Mouse (Mus musculus) testis, adult 2 months (tissue): Measurements from ENCODE around the gene Sema6d. TPM values are rescaled to one million over a fixed set of nuclear protein-coding genes. Genes with fewer than 3 reads are reported as not detected.

Source experiments
- H3K27ac ChIP-seq: fragments of 200-500 bp; 2 replicates; pipeline ENCODE4 v1.5.1; 2012; ENCODE audit warnings: low read depth, low read length; ENCODE audit not compliant: control insufficient read depth, insufficient read depth
- H3K27me3 ChIP-seq: fragments of 200-500 bp; 2 replicates; pipeline ENCODE4 v1.6.1; 2012; ENCODE audit warnings: mild to moderate bottlenecking, low read length, moderate library complexity; ENCODE audit not compliant: control insufficient read depth, insufficient read depth
- H3K36me3 ChIP-seq: fragments of 200-500 bp; 2 replicates; pipeline ENCODE4 v1.6.1; 2012; ENCODE audit warnings: mild to moderate bottlenecking, low read length; ENCODE audit not compliant: control insufficient read depth, insufficient read depth
- H3K4me1 ChIP-seq: fragments of 200-500 bp; 2 replicates; pipeline ENCODE4 v1.6.1; 2012; ENCODE audit warnings: low read length; ENCODE audit not compliant: control insufficient read depth, insufficient read depth
- H3K4me3 ChIP-seq: fragments of 200-500 bp; 2 replicates; pipeline ENCODE4 v1.5.1; 2012; ENCODE audit warnings: low read depth, mild to moderate bottlenecking, low read length, moderate library complexity, mixed read lengths; ENCODE audit not compliant: control insufficient read depth
- CTCF ChIP-seq: fragments of 200-500 bp; IDR thresholded peaks from 2 replicates; pipeline ENCODE4 v1.5.1; 2012; ENCODE audit warnings: low read depth, mild to moderate bottlenecking, inconsistent platforms, low read length, moderate library complexity; ENCODE audit not compliant: control insufficient read depth, insufficient read depth, insufficient replicate concordance
- POLR2A ChIP-seq: fragments of 200-500 bp; IDR thresholded peaks from 2 replicates; pipeline ENCODE4 v1.6.1; 2012; ENCODE audit warnings: low read depth, mild to moderate bottlenecking, inconsistent platforms, low read length, moderate library complexity; ENCODE audit not compliant: control insufficient read depth
- polyA plus RNA-seq: library from polyadenylated mRNA; depleted of rRNA; stranded (reverse); fragments of >200 nt; gene quantifications from 2 replicates; pipeline ENCODE4 v1.2.3, GENCODE M21; 2012

The Sema6d gene
- polyA plus RNA-seq, 1 experiment, result 1.0 TPM

GRCm38 (mm10) chr2:124664191-124664590, 574.4 kb downstream of the Sema6d start:
- Histone ChIP-seq H3K36me3 (no peaks in the 10 kb centered on the region), H3K4me1 (no peaks in the 10 kb centered on the region), H3K27ac (no peak overlapping the region), H3K4me3 (no peak overlapping the region), H3K27me3 (no peaks in the 10 kb centered on the region)
- TF ChIP-seq POLR2A (no peak), CTCF (no peak)

- Histone ChIP-seq H3K27ac (no peak overlapping the region), H3K27me3 (no peaks in the 10 kb centered on the region), H3K4me3 (no peak overlapping the region), H3K4me1 (no peaks in the 10 kb centered on the region), H3K36me3 (no peaks in the 10 kb centered on the region)
- TF ChIP-seq POLR2A (no peak), CTCF (no peak)
These were observed 578.7 kb downstream of the Sema6d start for GRCm38 (mm10) chr2:124668431-124668830.

GRCm38 (mm10) chr2:124673117-124673516, 583.3 kb downstream of the Sema6d start:
- Histone ChIP-seq H3K36me3 (no peaks in the 10 kb centered on the region), H3K4me3 (no peak overlapping the region), H3K27ac (no peak overlapping the region), H3K27me3 (no peaks in the 10 kb centered on the region), H3K4me1 (no peaks in the 10 kb centered on the region)
- TF ChIP-seq POLR2A (no peak), CTCF (no peak)

- no peak overlapping the region for H3K27ac ChIP-seq
- no peaks in the 10 kb centered on the region for H3K36me3 ChIP-seq
- no peaks in the 10 kb centered on the region for H3K4me1 ChIP-seq
- no peak overlapping the region for H3K4me3 ChIP-seq
- no peak for TF ChIP-seq POLR2A
- no peak for TF ChIP-seq CTCF
- no peaks in the 10 kb centered on the region for H3K27me3 ChIP-seq
These were observed 594.7 kb downstream of the Sema6d start for GRCm38 (mm10) chr2:124684481-124684901.

GRCm38 (mm10) chr2:124690372-124690771, 600.6 kb downstream of the Sema6d start:
- H3K27me3 ChIP-seq, result no peaks in the 10 kb centered on the region
- H3K36me3 ChIP-seq, result no peaks in the 10 kb centered on the region
- H3K27ac ChIP-seq, result no peak overlapping the region
- TF ChIP-seq CTCF (no peak), POLR2A (no peak)
- no peaks in the 10 kb centered on the region for H3K4me1 ChIP-seq
- no peak overlapping the region for H3K4me3 ChIP-seq

- no peak for TF ChIP-seq CTCF
- TF ChIP-seq POLR2A, result no peak
- H3K4me3 ChIP-seq, result no peak overlapping the region
- H3K27ac ChIP-seq, result no peak overlapping the region
These were observed 612.9 kb downstream of the Sema6d start for GRCm38 (mm10) chr2:124702621-124703020.

GRCm38 (mm10) chr2:124704922-124705321, 615.2 kb downstream of the Sema6d start:
- no peak for TF ChIP-seq POLR2A
- no peak for TF ChIP-seq CTCF
- peaks cover 2% of the 10 kb centered on the region; the same call in 1 of the 2 replicates for H3K4me1 ChIP-seq
- no peak overlapping the region for H3K4me3 ChIP-seq
- no peaks in the 10 kb centered on the region for H3K27me3 ChIP-seq
- no peaks in the 10 kb centered on the region for H3K36me3 ChIP-seq
- no peak overlapping the region for H3K27ac ChIP-seq

More at GRCm38 (mm10) chr2:124702621-124703020, 612.9 kb downstream of the Sema6d start:
- no peaks in the 10 kb centered on the region for H3K27me3 ChIP-seq
- H3K36me3 ChIP-seq, result no peaks in the 10 kb centered on the region
- H3K4me1 ChIP-seq, result peaks cover 2% of the 10 kb centered on the region; the same call in 1 of the 2 replicates

GRCm38 (mm10) chr2:124705806-124706205, 616.0 kb downstream of the Sema6d start:
- H3K36me3 ChIP-seq, result no peaks in the 10 kb centered on the region
- H3K4me1 ChIP-seq, result peaks cover 2% of the 10 kb centered on the region; the same call in 1 of the 2 replicates
- H3K27ac ChIP-seq, result no peak overlapping the region
- TF ChIP-seq POLR2A (no peak), CTCF (no peak)
- H3K4me3 ChIP-seq, result no peak overlapping the region
- no peaks in the 10 kb centered on the region for H3K27me3 ChIP-seq
